12 mouse cellular contexts compared by ENCODE assay signal in genomic region chr1:132938975-132939374, GRCm38 (mm10). TPM values are rescaled to one million over a fixed set of nuclear protein-coding genes. Genes with fewer than 3 reads are reported as not detected.
DNase-seq lines count a peak whose midpoint lies in the region; ATAC-seq and TF ChIP-seq lines count a peak whose summit lies in the region.
"Had no signal": no experiment of that assay in that cellular context is flagged by ENCODE, and none has a peak within 500 bp of the region (broad histone marks: within the 10 kb centered on the region; RNA-seq: fewer than 3 reads in every experiment).

No protein-coding gene starts in this region.

- H3K4me1 ChIP-seq in hindbrain, embryonic 14.5 days (replicated peaks; ENCODE audit: control insufficient read depth, insufficient read depth, low read length), result peaks cover 8% of the 10 kb centered on the region
- peaks cover 10% of the 10 kb centered on the region for H3K4me1 ChIP-seq in hindbrain, embryonic 13.5 days (replicated peaks)
- H3K4me1 ChIP-seq in midbrain, embryonic 15.5 days, result peaks cover 12% of the 10 kb centered on the region; the same call in 1 of the 2 replicates
- peaks cover 11% of the 10 kb centered on the region; the same call in 1 of the 2 replicates for H3K4me1 ChIP-seq in midbrain, embryonic 16.5 days (ENCODE audit: control insufficient read depth, insufficient read depth, low read length)
- peaks cover 6% of the 10 kb centered on the region; the same call in 1 of the 2 replicates for H3K4me1 ChIP-seq in cortical plate, adult 2 months (ENCODE audit: control insufficient read depth, insufficient read depth, low read length)

- no peaks in the 10 kb centered on the region for H3K9me3 ChIP-seq in hindbrain, embryonic 14.5 days (ENCODE audit: control insufficient read depth, low read length)
- H3K9me3 ChIP-seq in hindbrain, embryonic 13.5 days, result no peaks in the 10 kb centered on the region
- H3K9me3 ChIP-seq in midbrain, embryonic 15.5 days, result no peaks in the 10 kb centered on the region
- H3K9me3 ChIP-seq in midbrain, embryonic 16.5 days (replicated peaks; ENCODE audit: control insufficient read depth, low read length, poor library complexity, severe bottlenecking), result no peaks in the 10 kb centered on the region
- H3K9me3 ChIP-seq: midbrain, embryonic 12.5 days; neural tube, embryonic 15.5 days had no signal

- TF ChIP-seq CTCF in cortical plate, adult 2 months (IDR thresholded peaks at IDR 0.05; ENCODE audit: extremely low read depth, insufficient read depth, low read length), result 0 out of 2 replicates have a peak, but pooled peaks have one; percentile 18

- DNase-seq in hindbrain, embryonic 14.5 days (ENCODE audit: low spot score), result no peak
- no peak for DNase-seq in retina, embryonic 14.5 days (ENCODE audit: low spot score)
- DNase-seq: gastrocnemius, postnatal 14 days; kidney, adult 18-20 months had no signal

- TF ChIP-seq POLR2A in cortical plate, adult 2 months (IDR thresholded peaks at IDR 0.05; ENCODE audit: extremely low read depth, insufficient read depth, low read length), result no peak

- H3K27ac ChIP-seq in hindbrain, embryonic 14.5 days, result no peak overlapping the region
- no peak overlapping the region for H3K27ac ChIP-seq in hindbrain, embryonic 13.5 days
- no peak overlapping the region for H3K27ac ChIP-seq in midbrain, embryonic 15.5 days
- H3K27ac ChIP-seq in midbrain, embryonic 16.5 days (ENCODE audit: low read length), result no peak overlapping the region
- no peak overlapping the region for H3K27ac ChIP-seq in cortical plate, adult 2 months (ENCODE audit: insufficient read depth, low read length)
- H3K27ac ChIP-seq: midbrain, embryonic 12.5 days; neural tube, embryonic 15.5 days had no signal

- WGBS in hindbrain, embryonic 14.5 days, result 79% methylated on average over 8 of the region's 8 CpGs
- 79% methylated on average over 8 of the region's 8 CpGs for WGBS in hindbrain, embryonic 13.5 days
- WGBS in midbrain, embryonic 15.5 days, result 84% methylated on average over 8 of the region's 8 CpGs
- WGBS in midbrain, embryonic 16.5 days, result 81% methylated on average over 8 of the region's 8 CpGs

- no peak overlapping the region for H3K9ac ChIP-seq in hindbrain, embryonic 14.5 days
- no peak overlapping the region for H3K9ac ChIP-seq in hindbrain, embryonic 13.5 days
- H3K9ac ChIP-seq in midbrain, embryonic 15.5 days, result no peak overlapping the region
- no peak overlapping the region for H3K9ac ChIP-seq in midbrain, embryonic 16.5 days (ENCODE audit: low read depth, low read length)
- H3K9ac ChIP-seq: midbrain, embryonic 12.5 days; neural tube, embryonic 15.5 days had no signal

- H3K4me3 ChIP-seq in hindbrain, embryonic 14.5 days (replicated peaks; ENCODE audit: low read length), result no peak overlapping the region
- no peak overlapping the region for H3K4me3 ChIP-seq in hindbrain, embryonic 13.5 days
- no peak overlapping the region for H3K4me3 ChIP-seq in midbrain, embryonic 15.5 days
- no peak overlapping the region for H3K4me3 ChIP-seq in midbrain, embryonic 16.5 days (ENCODE audit: low read depth, low read length)
- H3K4me3 ChIP-seq in cortical plate, adult 2 months (ENCODE audit: insufficient read depth, low read length), result no peak overlapping the region
- H3K4me3 ChIP-seq: midbrain, embryonic 12.5 days; neural tube, embryonic 15.5 days had no signal

- H3K27me3 ChIP-seq in hindbrain, embryonic 14.5 days (ENCODE audit: control insufficient read depth, insufficient read depth, low read length), result no peaks in the 10 kb centered on the region
- H3K27me3 ChIP-seq in hindbrain, embryonic 13.5 days, result no peaks in the 10 kb centered on the region
- H3K27me3 ChIP-seq in midbrain, embryonic 15.5 days (replicated peaks), result no peaks in the 10 kb centered on the region
- no peaks in the 10 kb centered on the region for H3K27me3 ChIP-seq in midbrain, embryonic 16.5 days (ENCODE audit: control insufficient read depth, insufficient read depth, low read depth, low read length)
- H3K27me3 ChIP-seq: midbrain, embryonic 12.5 days; neural tube, embryonic 15.5 days had no signal

- H3K36me3 ChIP-seq in hindbrain, embryonic 14.5 days (replicated peaks; ENCODE audit: control insufficient read depth, insufficient read depth), result peaks cover 27% of the 10 kb centered on the region
- H3K36me3 ChIP-seq in hindbrain, embryonic 13.5 days, result peaks cover 32% of the 10 kb centered on the region
- H3K36me3 ChIP-seq in midbrain, embryonic 15.5 days (replicated peaks), result peaks cover 17% of the 10 kb centered on the region
- H3K36me3 ChIP-seq in midbrain, embryonic 16.5 days (ENCODE audit: control insufficient read depth, insufficient read depth, low read length), result peaks cover 24% of the 10 kb centered on the region

- peak; percentile 10; the same call in 1 of the 2 replicates for ATAC-seq in hindbrain, embryonic 14.5 days (ENCODE audit: low FRiP score)
- ATAC-seq in hindbrain, embryonic 13.5 days (ENCODE audit: low FRiP score), result no peak
- peak; percentile 27 for ATAC-seq in midbrain, embryonic 15.5 days (replicated peaks)
- ATAC-seq in midbrain, embryonic 16.5 days, result no peak
- peak; percentile 65 for ATAC-seq in cerebellum, adult (ENCODE audit: insufficient number of reproducible peaks, low FRiP score, low TSS enrichment)
- ATAC-seq: CD4-positive, CD25-positive, alpha-beta regulatory T cell, adult 4 months had no signal

- H3K4me2 ChIP-seq in hindbrain, embryonic 14.5 days (replicated peaks), result no peak overlapping the region
- no peak overlapping the region for H3K4me2 ChIP-seq in hindbrain, embryonic 13.5 days
- H3K4me2 ChIP-seq in midbrain, embryonic 15.5 days, result no peak overlapping the region
- no peak overlapping the region for H3K4me2 ChIP-seq in midbrain, embryonic 16.5 days (ENCODE audit: low read length)
- H3K4me2 ChIP-seq: midbrain, embryonic 12.5 days; neural tube, embryonic 15.5 days had no signal

RNA-seq across cellular contexts. Expression of gene Lrrn2, which starts 58.9 kb away (rescaled TPM):
- 40.7 and 45.3 TPM in 2 replicates for polyA plus RNA-seq in hindbrain, embryonic 14.5 days (2014; fragmentation: Nextera tagmentation; extraction: Ambion mirVana)
- polyA plus RNA-seq in hindbrain, embryonic 13.5 days (2015; fragmentation: Nextera tagmentation; extraction: Ambion mirVana), result 27.2 and 28.5 TPM in 2 replicates
- polyA plus RNA-seq in midbrain, embryonic 15.5 days (2015; fragmentation: Nextera tagmentation; extraction: Ambion mirVana), result 56.8 and 60.2 TPM in 2 replicates
- polyA plus RNA-seq in midbrain, embryonic 16.5 days (2015; fragmentation: Nextera tagmentation; extraction: Ambion mirVana), result 59.1 and 61.4 TPM in 2 replicates
- polyA plus RNA-seq in cortical plate, adult 2 months (2012; rRNA removed), result 57.8 and 63.6 TPM in 2 replicates
- polyA plus RNA-seq: CD4-positive, CD25-positive, alpha-beta regulatory T cell, adult 4 months had no signal

Comparison
In these comparisons a context has a peak if more than half of its experiments do, and no peak if none do; other contexts are left out.
1. ATAC-seq: peak in hindbrain, embryonic 14.5 days (single experiment), midbrain, embryonic 15.5 days (single experiment) and cerebellum, adult (single experiment); none in hindbrain, embryonic 13.5 days (single experiment) and midbrain, embryonic 16.5 days (single experiment).